Mouse (Mus musculus) lung, embryonic 14.5 days (tissue): ENCODE results near the gene Cstb. TPM values are rescaled to one million over a fixed set of nuclear protein-coding genes. Genes with fewer than 3 reads are reported as not detected.

Experiments
- ATAC-seq: fragments of 200-750 bp; cut with Nextera tagmentation; 2 replicates; pipeline ENCODE4 v1.8.0; 2017; ENCODE audit warnings: mild to moderate bottlenecking, moderate TSS enrichment, moderate library complexity; ENCODE audit not compliant: insufficient read depth
- DNase-seq: peaks from one replicate; pipeline ENCODE4 v3.0.0-alpha.2; 2015
- H3K27ac ChIP-seq: fragments of 300-500 bp; sonication (generic); 2 replicates; pipeline ENCODE4 v1.5.1; 2014; ENCODE audit warnings: low read depth, mild to moderate bottlenecking, moderate library complexity
- H3K27me3 ChIP-seq: fragments of 300-500 bp; sonication (generic); 2 replicates; pipeline ENCODE4 v1.6.1; 2014; ENCODE audit warnings: low read length, control low read depth; ENCODE audit not compliant: insufficient read depth
- H3K36me3 ChIP-seq: fragments of 300-500 bp; sonication (generic); 2 replicates; pipeline ENCODE4 v1.6.1; 2014; ENCODE audit warnings: control low read depth; ENCODE audit not compliant: insufficient read depth
- H3K4me1 ChIP-seq: fragments of 300-500 bp; sonication (generic); 2 replicates; pipeline ENCODE4 v1.6.1; 2014; ENCODE audit warnings: antibody characterized with exemption, control low read depth; ENCODE audit not compliant: insufficient read depth
- H3K4me2 ChIP-seq: fragments of 300-500 bp; sonication (generic); 2 replicates; pipeline ENCODE4 v1.6.1; 2014; ENCODE audit warnings: mild to moderate bottlenecking
- H3K4me3 ChIP-seq: fragments of 300-500 bp; sonication (generic); 2 replicates; pipeline ENCODE4 v1.5.1; 2014; ENCODE audit warnings: low read depth, low read length
- H3K9ac ChIP-seq: fragments of 300-500 bp; sonication (generic); 2 replicates; pipeline ENCODE4 v1.6.1; 2014
- H3K9me3 ChIP-seq: fragments of 300-500 bp; sonication (generic); 2 replicates; pipeline ENCODE4 v1.6.1; 2016; ENCODE audit warnings: low read depth, low read length, control low read depth
- CTCF ChIP-seq: IDR thresholded peaks from 2 replicates; pipeline ENCODE4 v1.5.1; 2016; ENCODE audit warnings: antibody characterized with exemption, low read depth
- WGBS: fragments of 180-500 bp; shearing (Covaris S2); extraction: QIAGEN DNeasy Blood & Tissue Kit; methylation state at CpG from one replicate; pipeline ENCODE4 v1.1.7; 2014; 5-methylcytosine and 5-hydroxymethylcytosine counted together
- polyA plus RNA-seq: library from polyadenylated mRNA; unstranded; fragments of >200 nt; fragmentation: Nextera tagmentation; extraction: Ambion mirVana; gene quantifications from 2 replicates; pipeline ENCODE4 v1.2.1, GENCODE M21; 2014

The Cstb gene
- polyA plus RNA-seq, 1 experiment from 2014 or later = 201 TPM

GRCm38 (mm10) chr10:78417888-78418287 lies 7.6 kb upstream of the Cstb start:
- TF ChIP-seq CTCF = no peak
- Histone ChIP-seq H3K9ac (no peak overlapping the region), H3K27ac (no peak overlapping the region), H3K9me3 (no peaks in the 10 kb centered on the region), H3K27me3 (no peaks in the 10 kb centered on the region), H3K36me3 (no peaks in the 10 kb centered on the region), H3K4me1 (no peaks in the 10 kb centered on the region), H3K4me2 (no peak overlapping the region), H3K4me3 (no peak overlapping the region)
- WGBS = 57% methylated on average over 5 of the region's 5 CpGs
- ATAC-seq (no peak), DNase-seq (no peak)

DNA sequence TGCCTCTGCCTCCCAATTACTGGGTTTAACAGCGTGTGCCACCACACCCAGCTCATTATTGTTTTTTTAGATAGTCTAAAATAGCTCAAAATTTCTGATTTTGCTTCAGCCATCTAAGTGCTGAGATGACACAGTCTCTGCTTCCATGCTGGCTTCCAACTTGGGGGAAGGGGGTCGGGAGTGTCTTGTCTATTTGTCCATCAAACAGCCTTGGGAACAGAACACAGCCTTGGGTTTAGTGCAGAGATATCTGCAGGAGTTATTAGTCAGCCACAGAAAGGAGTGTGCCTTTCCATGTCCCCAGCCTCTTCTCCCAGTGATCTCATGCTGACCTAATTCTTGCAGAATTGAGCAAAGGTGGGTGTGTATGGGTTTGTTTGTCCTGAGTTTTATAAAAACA lies 6.7 kb upstream of the Cstb start:
- ATAC-seq = no peak
- no peak overlapping the region for H3K9ac ChIP-seq
- H3K4me1 ChIP-seq = no peaks in the 10 kb centered on the region
- no peaks in the 10 kb centered on the region for H3K36me3 ChIP-seq
- H3K27me3 ChIP-seq = no peaks in the 10 kb centered on the region
- no peak overlapping the region for H3K4me3 ChIP-seq
- WGBS = 75% methylated on average over 2 of the region's 2 CpGs
- TF ChIP-seq CTCF = no peak
- H3K27ac ChIP-seq = no peak overlapping the region
- DNase-seq = no peak
- H3K4me2 ChIP-seq = no peak overlapping the region
- H3K9me3 ChIP-seq = no peaks in the 10 kb centered on the region

DNA sequence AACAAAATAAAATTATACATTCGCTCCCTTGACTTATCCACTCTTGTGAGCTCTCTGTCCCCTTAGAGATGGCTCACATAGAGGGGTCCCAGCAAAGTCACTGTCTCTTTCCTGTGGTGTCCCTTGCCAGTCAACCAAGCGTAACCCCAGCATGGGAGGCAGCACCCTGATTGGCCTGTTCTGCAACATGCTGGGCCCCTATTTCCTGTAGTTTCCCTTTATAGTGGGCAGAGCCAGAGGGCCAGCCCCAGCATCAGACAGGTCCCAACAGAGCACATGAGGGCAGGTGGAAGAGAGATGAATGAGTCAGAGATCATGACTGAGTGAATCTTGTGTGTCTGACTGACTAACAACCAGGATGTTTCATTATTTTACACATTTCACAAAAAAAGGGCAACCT lies 4.5 kb upstream of the Cstb start:
- Histone ChIP-seq H3K4me2 (no peak overlapping the region), H3K9me3 (no peaks in the 10 kb centered on the region), H3K4me1 (0 out of 2 replicates have a peak, but pooled peaks cover 6% of the 10 kb centered on the region), H3K4me3 (no peak overlapping the region), H3K27ac (no peak overlapping the region), H3K9ac (no peak overlapping the region), H3K36me3 (no peaks in the 10 kb centered on the region), H3K27me3 (no peaks in the 10 kb centered on the region)
- no peak for DNase-seq
- TF ChIP-seq CTCF = no peak
- ATAC-seq = no peak
- WGBS = 82% methylated on average over 2 of the region's 2 CpGs

DNA sequence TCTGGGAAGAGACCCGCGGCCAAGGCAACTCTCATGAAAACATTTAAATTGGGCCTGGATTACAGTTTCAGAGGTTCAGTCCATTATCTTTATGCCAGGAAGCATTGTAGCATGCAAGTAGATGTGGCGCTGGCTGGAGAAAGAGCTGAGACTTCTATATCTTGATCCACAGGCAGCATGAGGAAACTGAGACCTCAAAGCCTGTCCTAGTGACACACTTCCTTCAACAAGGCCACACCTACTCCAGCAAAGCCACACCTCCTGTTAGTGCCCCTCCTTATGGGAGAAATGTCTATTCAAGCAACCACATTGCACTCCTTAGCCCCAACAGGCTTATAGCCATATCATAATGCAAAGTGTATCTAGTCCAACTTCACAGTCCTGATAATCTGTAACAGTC lies 2.9 kb upstream of the Cstb start:
- Histone ChIP-seq H3K9me3 (no peaks in the 10 kb centered on the region), H3K36me3 (peaks cover 7% of the 10 kb centered on the region), H3K4me2 (no peak overlapping the region), H3K27ac (no peak overlapping the region), H3K9ac (no peak overlapping the region), H3K4me3 (no peak overlapping the region), H3K27me3 (no peaks in the 10 kb centered on the region), H3K4me1 (0 out of 2 replicates have a peak, but pooled peaks cover 6% of the 10 kb centered on the region)
- DNase-seq (no peak), ATAC-seq (no peak)
- no peak for TF ChIP-seq CTCF
- 84% methylated on average over 3 of the region's 3 CpGs for WGBS

DNA sequence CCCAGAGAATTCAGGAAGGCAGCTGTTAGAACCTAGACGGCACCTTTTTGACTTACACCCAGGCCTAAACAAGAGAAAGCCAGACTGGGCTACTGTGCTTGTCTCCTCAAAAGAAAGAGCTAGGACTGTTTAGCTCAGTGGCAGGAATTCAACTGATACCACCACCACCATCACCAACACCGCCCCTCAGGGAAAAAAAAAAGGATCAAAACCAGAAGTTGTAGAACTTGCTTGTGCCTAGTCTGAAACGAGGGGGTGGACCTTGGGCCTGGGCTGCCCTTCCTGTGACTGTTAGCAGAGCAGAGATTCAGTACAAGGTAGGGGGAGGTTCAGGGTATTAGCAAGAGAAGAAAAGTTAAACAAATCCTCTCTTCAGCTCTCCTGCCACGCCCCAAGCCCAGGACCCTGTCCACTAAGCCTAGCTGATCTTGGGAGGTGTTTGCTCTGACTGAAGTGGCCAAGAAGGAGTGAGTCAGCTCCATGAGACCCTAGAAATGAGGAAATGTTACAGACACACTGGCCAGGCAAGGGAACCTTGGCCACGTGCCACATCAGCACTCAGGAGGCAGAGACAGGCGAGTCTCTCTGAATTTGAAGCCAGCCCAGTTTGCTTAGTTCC lies 757 bp downstream of the Cstb start:
- peak overlapping the region; percentile 77 for H3K4me3 ChIP-seq
- H3K4me1 ChIP-seq = 0 out of 2 replicates have a peak, but pooled peaks cover 6% of the 10 kb centered on the region
- no peak for TF ChIP-seq CTCF
- H3K36me3 ChIP-seq = peaks cover 20% of the 10 kb centered on the region
- peak overlapping the region; percentile 91 for H3K9ac ChIP-seq
- H3K27me3 ChIP-seq = no peaks in the 10 kb centered on the region
- DNase-seq (peak; percentile 40), ATAC-seq (peak; percentile 30)
- H3K4me2 ChIP-seq = peak overlapping the region; percentile 76
- peak overlapping the region; percentile 81 for H3K27ac ChIP-seq
- 32% methylated on average over 6 of the region's 6 CpGs for WGBS
- H3K9me3 ChIP-seq = no peaks in the 10 kb centered on the region

DNA sequence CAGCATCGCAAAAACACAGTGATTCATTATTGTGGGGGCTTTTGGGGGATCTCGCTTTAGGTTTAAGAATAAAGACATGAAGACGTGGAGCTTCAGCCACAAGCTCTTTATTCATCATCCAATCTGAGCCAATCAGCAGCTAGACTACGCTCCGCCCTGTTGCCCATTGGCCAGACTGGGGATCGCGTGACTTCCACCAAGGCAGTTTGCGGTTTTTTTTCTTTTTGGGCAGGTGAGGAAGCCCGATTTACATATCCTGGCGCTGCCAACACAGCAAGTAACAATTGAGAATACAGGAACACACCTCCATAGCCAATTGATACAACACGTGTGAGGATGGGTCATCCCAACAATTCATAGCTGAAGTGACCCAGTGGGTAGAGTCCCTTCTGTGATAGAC lies 2.6 kb downstream of the Cstb start:
- 93% methylated on average over 11 of the region's 11 CpGs for WGBS
- TF ChIP-seq CTCF = no peak
- no peak overlapping the region for H3K27ac ChIP-seq
- DNase-seq = no peak
- H3K9ac ChIP-seq = no peak overlapping the region
- ATAC-seq = no peak
- H3K4me2 ChIP-seq = no peak overlapping the region
- peaks cover 20% of the 10 kb centered on the region for H3K36me3 ChIP-seq
- 0 out of 2 replicates have a peak, but pooled peaks cover 6% of the 10 kb centered on the region for H3K4me1 ChIP-seq
- H3K9me3 ChIP-seq = no peaks in the 10 kb centered on the region
- H3K27me3 ChIP-seq = no peaks in the 10 kb centered on the region
- H3K4me3 ChIP-seq = no peak overlapping the region

DNA sequence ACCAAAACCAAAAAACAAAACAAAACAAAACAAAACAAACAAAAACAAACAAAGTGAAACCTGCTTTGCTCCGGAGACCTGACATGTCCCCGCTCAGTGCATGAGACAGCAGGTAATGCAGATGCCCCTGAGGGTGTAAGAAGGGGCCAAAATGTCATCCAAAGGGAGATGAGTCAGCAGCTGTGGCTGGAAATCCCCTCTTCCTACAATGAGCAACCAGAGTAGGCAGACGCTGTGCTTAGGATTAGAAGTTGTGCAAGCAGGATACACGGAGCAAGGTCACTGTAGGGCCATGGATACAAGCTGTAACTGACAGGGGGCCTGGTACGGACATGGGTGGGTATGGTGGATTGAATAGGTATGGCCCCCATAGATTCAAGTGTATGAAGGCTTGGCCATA lies 3.7 kb downstream of the Cstb start:
- TF ChIP-seq CTCF = no peak
- 83% methylated on average over 5 of the region's 5 CpGs for WGBS
- ATAC-seq = no peak

More for the DNA sequence above, 3.7 kb downstream of the Cstb start:
- Histone ChIP-seq H3K9ac (no peak overlapping the region), H3K4me2 (no peak overlapping the region), H3K36me3 (peaks cover 20% of the 10 kb centered on the region), H3K27me3 (no peaks in the 10 kb centered on the region), H3K27ac (no peak overlapping the region), H3K9me3 (no peaks in the 10 kb centered on the region), H3K4me3 (no peak overlapping the region), H3K4me1 (0 out of 2 replicates have a peak, but pooled peaks cover 6% of the 10 kb centered on the region)
- no peak for DNase-seq
